Mouse (Mus musculus) hindbrain, embryonic 16.5 days (tissue): Measurements from ENCODE around the gene Ifna5. TPM values are rescaled to one million over a fixed set of nuclear protein-coding genes. Genes with fewer than 3 reads are reported as not detected.

Source experiments
- ATAC-seq: fragments of 200-750 bp; cut with Nextera tagmentation; 2 replicates; pipeline ENCODE4 v1.8.0; 2017; ENCODE audit warnings: moderate TSS enrichment, moderate library complexity
- H3K27ac ChIP-seq: fragments of 300-500 bp; sonication (generic); 2 replicates; pipeline ENCODE4 v1.5.1; 2014; ENCODE audit warnings: low read depth, mild to moderate bottlenecking, control low read depth, low read length, moderate library complexity
- H3K27me3 ChIP-seq: fragments of 300-500 bp; sonication (generic); replicated peaks from 2 replicates; pipeline ENCODE4 v1.6.1; 2014; ENCODE audit warnings: low read length; ENCODE audit not compliant: control insufficient read depth, insufficient read depth
- H3K36me3 ChIP-seq: fragments of 300-500 bp; sonication (generic); 2 replicates; pipeline ENCODE4 v1.6.1; 2014; ENCODE audit warnings: mild to moderate bottlenecking, low read length, moderate library complexity, mixed read lengths; ENCODE audit not compliant: control insufficient read depth, insufficient read depth
- H3K4me1 ChIP-seq: fragments of 300-500 bp; sonication (generic); 2 replicates; pipeline ENCODE4 v1.6.1; 2014; ENCODE audit warnings: low read depth, low read length; ENCODE audit not compliant: control insufficient read depth, insufficient read depth
- H3K4me2 ChIP-seq: fragments of 300-500 bp; sonication (generic); 2 replicates; pipeline ENCODE4 v1.6.1; 2014; ENCODE audit warnings: mild to moderate bottlenecking, low read length, control low read depth, moderate library complexity
- H3K4me3 ChIP-seq: fragments of 300-500 bp; sonication (generic); 2 replicates; pipeline ENCODE4 v1.5.1; 2014; ENCODE audit warnings: mild to moderate bottlenecking, low read length, control low read depth, moderate library complexity
- H3K9ac ChIP-seq: fragments of 300-500 bp; sonication (generic); 2 replicates; pipeline ENCODE4 v1.6.1; 2014; ENCODE audit warnings: low read depth, mild to moderate bottlenecking, control low read depth, low read length, moderate library complexity
- H3K9me3 ChIP-seq: fragments of 300-500 bp; sonication (generic); 2 replicates; pipeline ENCODE4 v1.6.1; 2014; ENCODE audit warnings: mild to moderate bottlenecking, low read length, moderate library complexity; ENCODE audit not compliant: control insufficient read depth
- WGBS: fragments of 180-500 bp; shearing (Covaris S2); extraction: QIAGEN DNeasy Blood & Tissue Kit; methylation state at CpG from one replicate; pipeline ENCODE4 v1.1.7; 2014; 5-methylcytosine and 5-hydroxymethylcytosine counted together
- polyA plus RNA-seq: library from polyadenylated mRNA; unstranded; fragments of >200 nt; fragmentation: Nextera tagmentation; extraction: Ambion mirVana; gene quantifications from 2 replicates; pipeline ENCODE4 v1.2.1, GENCODE M21; 2015

Ifna5 gene
- polyA plus RNA-seq, 1 experiment from 2014 or later: not detected

DNA sequence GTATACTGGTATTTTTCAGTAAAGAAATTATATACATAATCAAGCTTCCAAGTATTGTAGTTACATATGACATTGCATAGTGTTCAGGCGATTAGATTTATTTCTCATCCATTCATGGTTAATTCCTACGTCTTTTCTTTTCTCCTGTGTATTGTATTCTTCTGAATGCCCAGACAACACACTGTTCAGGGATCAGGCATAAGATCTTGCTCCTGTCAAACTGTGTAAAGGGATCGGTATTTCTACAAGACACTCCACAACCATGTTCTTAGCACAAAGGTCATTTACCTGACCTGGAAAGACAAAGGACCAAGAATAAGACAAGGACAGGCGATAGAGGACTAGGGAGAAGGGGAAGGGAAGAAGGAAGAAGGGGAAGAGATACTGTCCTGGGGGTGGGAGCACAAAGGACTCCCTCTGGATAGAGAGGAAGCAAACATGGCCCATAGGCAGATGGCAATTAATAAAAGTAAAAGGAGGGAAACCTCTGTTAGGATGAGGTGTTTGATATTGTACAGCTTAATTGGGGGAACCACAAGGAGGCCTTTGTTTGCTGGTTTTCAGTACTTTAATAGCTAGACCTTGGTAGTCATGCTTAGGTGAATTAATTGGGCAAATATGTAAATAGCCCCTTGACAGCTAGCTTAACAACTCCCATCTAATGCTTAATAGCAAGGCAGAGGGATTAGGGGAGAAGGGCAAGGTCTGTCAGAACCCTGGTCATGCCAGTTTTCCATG, 15.9 kb downstream of the Ifna5 start:
- 28% methylated on average over 4 of the region's 4 CpGs for WGBS
- Histone ChIP-seq H3K9me3 (no peaks in the 10 kb centered on the region), H3K4me3 (no peak overlapping the region), H3K4me2 (no peak overlapping the region), H3K27me3 (no peaks in the 10 kb centered on the region), H3K9ac (no peak overlapping the region), H3K4me1 (no peaks in the 10 kb centered on the region), H3K27ac (no peak overlapping the region), H3K36me3 (no peaks in the 10 kb centered on the region)
- ATAC-seq: no peak

DNA sequence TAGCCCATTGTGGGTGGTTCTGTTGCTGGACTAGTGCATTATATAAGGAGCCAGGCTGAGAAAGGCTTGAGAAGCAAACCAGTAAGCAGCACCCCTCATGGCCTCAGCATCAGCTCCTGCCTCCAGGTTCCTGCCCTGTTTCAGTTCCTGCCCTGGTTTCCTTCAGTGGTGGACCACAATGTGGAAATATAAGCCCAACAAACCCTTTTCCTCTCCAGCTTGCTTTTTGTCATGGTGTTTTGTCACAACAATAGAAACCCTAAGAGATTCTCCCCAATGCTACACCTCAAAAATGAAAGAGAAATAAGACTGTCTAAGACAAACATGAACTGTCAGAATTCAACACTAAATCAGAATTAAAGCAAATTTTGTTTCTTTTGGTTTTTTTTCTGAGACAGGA, 23.9 kb downstream of the Ifna5 start:
- ATAC-seq: no peak
- no peak overlapping the region for H3K4me2 ChIP-seq

GRCm38 (mm10) chr4:88863309-88863708, 28.0 kb downstream of the Ifna5 start:
- Histone ChIP-seq H3K4me1 (peaks cover 2% of the 10 kb centered on the region), H3K27me3 (no peaks in the 10 kb centered on the region; the same call in 1 of the 2 replicates), H3K4me3 (no peak overlapping the region), H3K9me3 (no peaks in the 10 kb centered on the region), H3K36me3 (no peaks in the 10 kb centered on the region), H3K4me2 (no peak overlapping the region), H3K9ac (no peak overlapping the region), H3K27ac (no peak overlapping the region)
- 3% methylated on average over 7 of the region's 7 CpGs for WGBS
- ATAC-seq: no peak

More for the DNA sequence above, 23.9 kb downstream of the Ifna5 start:
- Histone ChIP-seq H3K27me3 (no peaks in the 10 kb centered on the region), H3K9me3 (no peaks in the 10 kb centered on the region), H3K36me3 (no peaks in the 10 kb centered on the region), H3K4me3 (no peak overlapping the region), H3K4me1 (no peaks in the 10 kb centered on the region), H3K9ac (no peak overlapping the region), H3K27ac (no peak overlapping the region)

DNA sequence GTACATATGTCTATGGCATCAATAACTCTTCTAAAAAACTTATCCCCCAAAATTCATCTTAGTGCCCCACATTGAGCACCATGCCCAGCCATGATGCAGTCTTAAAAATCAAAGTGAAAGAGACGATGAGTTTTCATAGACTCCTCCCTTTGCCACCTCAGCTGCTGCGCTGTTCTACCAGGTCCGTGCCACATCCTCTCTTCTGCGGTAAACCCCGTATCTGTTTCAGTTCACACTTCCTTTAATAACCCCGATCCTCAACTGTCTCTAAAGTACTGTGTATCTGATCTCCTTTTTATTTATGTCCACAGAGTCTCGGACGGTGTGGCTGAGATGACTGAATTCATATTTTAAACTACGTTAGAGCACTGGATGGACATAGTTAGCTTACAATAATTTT, 29.3 kb downstream of the Ifna5 start:
- H3K27me3 ChIP-seq: no peaks in the 10 kb centered on the region; the same call in 1 of the 2 replicates
- H3K4me1 ChIP-seq: peaks cover 2% of the 10 kb centered on the region
- H3K27ac ChIP-seq: no peak overlapping the region
- no peak overlapping the region for H3K4me2 ChIP-seq
- H3K36me3 ChIP-seq: no peaks in the 10 kb centered on the region
- no peaks in the 10 kb centered on the region for H3K9me3 ChIP-seq
- ATAC-seq: no peak
- no peak overlapping the region for H3K9ac ChIP-seq
- H3K4me3 ChIP-seq: no peak overlapping the region
- WGBS: 71% methylated on average over 9 of the region's 9 CpGs

DNA sequence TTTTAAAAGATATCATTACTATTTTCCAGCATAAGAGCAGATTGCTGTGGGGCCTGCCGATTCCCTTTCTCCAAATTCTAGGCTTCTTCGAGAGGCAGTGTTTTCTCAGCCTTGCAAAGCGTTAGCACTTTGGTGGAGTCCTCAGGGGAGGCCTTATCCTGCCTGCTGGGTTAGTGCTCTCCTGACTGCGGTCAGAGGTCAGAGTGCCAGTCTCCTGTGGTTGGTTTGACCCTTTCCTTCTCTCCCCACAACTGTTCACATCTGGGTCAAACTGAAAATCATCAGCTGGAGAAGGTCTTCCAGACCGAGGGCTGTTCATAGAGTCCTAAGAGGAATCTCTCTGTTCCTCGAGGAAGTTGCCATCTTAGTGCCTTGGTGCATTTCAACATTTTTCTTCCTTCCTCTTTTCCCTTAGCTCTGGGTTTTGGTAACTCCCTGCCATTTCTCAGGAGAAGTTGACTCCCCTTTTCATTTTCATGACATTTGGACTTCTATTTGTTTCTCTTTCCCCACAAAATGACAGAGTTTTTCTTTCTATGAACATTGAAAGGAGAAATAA, 29.8 kb downstream of the Ifna5 start:
- peaks cover 2% of the 10 kb centered on the region for H3K4me1 ChIP-seq
- no peaks in the 10 kb centered on the region for H3K36me3 ChIP-seq
- no peak overlapping the region for H3K4me2 ChIP-seq
- WGBS: 60% methylated on average over 6 of the region's 6 CpGs
- H3K9ac ChIP-seq: no peak overlapping the region
- H3K9me3 ChIP-seq: no peaks in the 10 kb centered on the region
- no peak for ATAC-seq
- no peak overlapping the region for H3K27ac ChIP-seq
- H3K27me3 ChIP-seq: no peaks in the 10 kb centered on the region; the same call in 1 of the 2 replicates
- no peak overlapping the region for H3K4me3 ChIP-seq

DNA sequence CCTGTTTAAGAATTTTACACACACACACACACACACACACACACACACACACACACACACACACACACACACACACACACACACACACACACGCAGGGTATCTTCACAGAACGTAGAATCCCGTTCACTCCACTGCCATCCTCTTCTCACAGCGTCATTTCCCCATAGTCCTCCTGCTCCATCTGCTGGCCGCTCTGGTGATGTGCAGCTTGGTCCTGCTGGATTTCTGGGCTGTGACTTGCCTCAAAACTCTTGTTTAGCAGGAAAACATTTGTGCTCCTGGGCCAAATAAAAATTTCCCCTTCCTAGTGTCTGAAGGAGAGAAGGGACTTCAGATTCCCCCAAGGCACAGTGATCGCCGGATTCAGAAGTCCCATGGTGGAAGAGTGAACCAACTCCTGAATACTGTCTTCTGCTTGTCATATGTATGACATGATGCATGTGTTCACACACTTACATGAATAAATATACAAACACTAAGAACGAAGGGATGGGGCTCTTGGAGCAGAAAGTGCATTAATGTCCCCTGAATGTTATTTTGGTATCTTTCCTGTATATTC, 32.1 kb downstream of the Ifna5 start:
- ATAC-seq: peak; percentile 80
- H3K27ac ChIP-seq: no peak overlapping the region
- peak overlapping the region; percentile 94 for H3K4me2 ChIP-seq
- WGBS: 1% methylated on average over 8 of the region's 8 CpGs
- H3K4me1 ChIP-seq: peaks cover 2% of the 10 kb centered on the region
- H3K9me3 ChIP-seq: no peaks in the 10 kb centered on the region
- peak overlapping the region; percentile 52 for H3K4me3 ChIP-seq
- H3K9ac ChIP-seq: peak overlapping the region; percentile 53; the same call in 1 of the 2 replicates
- H3K36me3 ChIP-seq: no peaks in the 10 kb centered on the region
- no peaks in the 10 kb centered on the region; the same call in 1 of the 2 replicates for H3K27me3 ChIP-seq

DNA sequence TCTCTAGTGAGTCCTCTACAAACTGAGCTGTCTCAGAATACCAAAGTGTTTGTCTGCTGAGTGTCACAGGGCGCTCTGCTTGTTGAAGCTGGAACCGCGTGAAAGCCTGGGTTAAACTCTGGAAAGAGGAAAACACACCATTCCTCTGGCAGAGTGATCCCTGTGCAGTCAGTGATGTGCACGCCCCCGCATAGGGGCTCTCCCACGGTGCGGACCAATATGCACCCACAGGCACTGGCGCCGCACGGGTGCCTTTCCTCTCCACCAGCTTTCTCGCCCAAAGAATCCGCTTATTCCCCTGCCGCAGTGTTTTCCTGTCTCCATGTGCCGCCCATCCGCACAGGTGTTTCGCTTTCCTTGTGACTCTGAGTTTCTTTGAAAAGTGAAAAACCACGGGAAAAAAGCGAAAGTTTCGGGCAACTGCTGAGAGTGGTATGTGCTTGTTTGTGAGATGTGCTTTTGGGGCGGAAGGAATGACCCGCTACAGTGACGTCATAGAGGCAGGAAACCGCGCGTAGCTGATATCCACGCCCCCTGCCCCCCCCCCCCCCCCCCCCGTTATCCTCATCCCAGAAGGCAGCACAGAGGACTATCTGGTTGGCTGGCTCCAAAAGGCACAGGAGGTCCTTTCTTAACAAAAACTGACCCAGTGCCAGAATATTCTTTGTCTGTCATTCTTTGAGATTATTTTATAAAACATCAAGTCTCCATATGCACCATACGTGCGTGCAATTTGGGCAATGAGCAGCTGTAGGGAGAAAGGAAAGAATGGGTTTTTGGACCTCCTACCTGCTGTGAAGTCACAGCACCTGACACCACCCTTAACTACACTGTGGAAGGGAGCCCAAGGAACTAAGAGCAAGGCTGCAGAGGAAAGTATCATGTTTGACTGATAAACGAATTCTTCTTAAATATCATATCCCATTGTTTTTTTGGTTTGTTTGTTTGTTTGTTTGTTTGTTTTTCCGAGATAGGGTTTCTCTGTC, 32.9 kb downstream of the Ifna5 start:
- ATAC-seq: peak; percentile 74
- Histone ChIP-seq H3K4me3 (peak overlapping the region; percentile 52), H3K27ac (no peak overlapping the region), H3K9me3 (no peaks in the 10 kb centered on the region), H3K9ac (peak overlapping the region; percentile 53), H3K36me3 (no peaks in the 10 kb centered on the region), H3K4me1 (peaks cover 2% of the 10 kb centered on the region), H3K27me3 (no peaks in the 10 kb centered on the region; the same call in 1 of the 2 replicates), H3K4me2 (peak overlapping the region; percentile 94)
- 7% methylated on average over 31 of the region's 31 CpGs for WGBS

GRCm38 (mm10) chr4:88872691-88873090, 37.4 kb downstream of the Ifna5 start:
- no peaks in the 10 kb centered on the region for H3K36me3 ChIP-seq
- H3K9ac ChIP-seq: no peak overlapping the region
- no peak overlapping the region for H3K4me2 ChIP-seq
- WGBS: 0% methylated on average over 2 of the region's 2 CpGs
- H3K4me3 ChIP-seq: no peak overlapping the region
- H3K4me1 ChIP-seq: no peaks in the 10 kb centered on the region; the same call in 1 of the 2 replicates
- ATAC-seq: no peak
- H3K27ac ChIP-seq: no peak overlapping the region
- H3K9me3 ChIP-seq: no peaks in the 10 kb centered on the region
- H3K27me3 ChIP-seq: no peaks in the 10 kb centered on the region; the same call in 1 of the 2 replicates
